Mouse (Mus musculus) lung, adult 2 months (tissue): ENCODE measurements around the gene Tjp1.

Experiments
- CTCF ChIP-seq: fragments of 200-500 bp; IDR thresholded peaks from 2 replicates; pipeline ENCODE4 v1.5.1; 2011; ENCODE audit warnings: mild to moderate bottlenecking, low read length, control low read depth; ENCODE audit not compliant: insufficient read depth
- POLR2A ChIP-seq: fragments of 200-500 bp; IDR thresholded peaks from 2 replicates; pipeline ENCODE4 v1.6.1; 2011; ENCODE audit warnings: low read depth, mild to moderate bottlenecking, control low read depth, low read length, borderline replicate concordance; ENCODE audit errors: extremely low read depth

DNA sequence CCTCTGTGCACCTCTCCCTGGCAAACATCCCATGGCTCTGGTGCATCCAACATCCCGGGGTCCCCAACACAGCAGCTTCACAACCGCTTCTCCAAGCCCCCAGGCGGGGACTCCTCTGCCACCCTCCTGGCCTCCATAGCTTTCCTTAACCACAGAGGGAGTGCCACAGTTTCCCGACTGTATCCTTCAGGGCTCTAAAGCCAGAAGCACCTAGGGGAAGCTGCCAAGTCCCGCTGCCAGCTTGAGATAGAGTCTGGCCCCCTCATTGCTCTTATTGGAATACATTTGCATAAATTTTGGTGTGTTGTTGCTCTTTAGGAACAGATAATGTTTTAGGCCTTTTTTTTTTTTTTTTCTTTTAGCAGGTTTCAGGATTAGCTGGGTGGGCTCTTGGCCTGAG, 45.1 kb upstream of the Tjp1 start:
- TF ChIP-seq POLR2A (no peak), CTCF (no peak)
